Mouse (Mus musculus) heart, postnatal 36 days (tissue): Measurements from ENCODE around the gene Tnrc18. TPM values are rescaled to one million over a fixed set of nuclear protein-coding genes. Genes with fewer than 3 reads are reported as not detected.

ENCODE experiments used
- DNase-seq, 2 experiments: peaks; one replicate each; pipeline ENCODE4 v3.0.0; 2021 to 2022
- intact Hi-C: fragments of 180-260 bp; cut with DNase I; formaldehyde crosslinking; loops from one replicate; pipeline ENCODE4 v1.15.1; 2025
- total RNA-seq, 2 experiments: library from RNA; stranded (reverse); gene quantifications; 2 replicates each; pipeline ENCODE4 v1.2.3; 2021

Gene Tnrc18
- total RNA-seq, 2 experiments from 2014 or later, result 55.4 to 62.3 TPM

DNA sequence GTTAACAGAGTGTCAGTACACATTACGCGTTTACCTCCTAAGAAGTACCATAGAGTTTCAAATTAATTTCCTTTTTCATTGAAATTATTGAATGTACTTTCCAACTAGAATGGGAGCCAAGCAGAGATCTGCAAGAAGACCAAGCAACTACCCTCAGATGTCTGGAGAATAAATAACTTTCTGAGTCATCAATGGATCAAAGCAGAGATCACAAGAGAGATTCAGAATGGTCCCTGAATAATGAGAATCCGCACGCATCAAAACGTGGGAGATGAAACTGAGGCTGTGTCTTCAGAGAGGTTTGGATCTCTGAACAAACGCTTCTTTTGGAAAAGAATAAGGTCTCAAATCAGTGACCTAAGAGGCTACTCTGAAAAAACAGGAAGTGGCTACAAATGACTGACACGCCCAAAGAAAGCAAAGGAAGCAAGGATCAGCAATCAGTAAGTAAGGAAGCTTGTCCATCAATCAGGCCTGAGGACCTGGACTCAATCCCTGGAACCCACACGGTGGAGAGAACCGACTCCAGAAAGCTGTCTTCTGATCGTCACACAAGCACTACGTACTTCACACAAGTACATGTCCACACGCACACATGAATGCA lies 70.3 kb downstream of the Tnrc18 start:
- intact Hi-C loops, result no loop called here
- DNase-seq, result no peak

DNA sequence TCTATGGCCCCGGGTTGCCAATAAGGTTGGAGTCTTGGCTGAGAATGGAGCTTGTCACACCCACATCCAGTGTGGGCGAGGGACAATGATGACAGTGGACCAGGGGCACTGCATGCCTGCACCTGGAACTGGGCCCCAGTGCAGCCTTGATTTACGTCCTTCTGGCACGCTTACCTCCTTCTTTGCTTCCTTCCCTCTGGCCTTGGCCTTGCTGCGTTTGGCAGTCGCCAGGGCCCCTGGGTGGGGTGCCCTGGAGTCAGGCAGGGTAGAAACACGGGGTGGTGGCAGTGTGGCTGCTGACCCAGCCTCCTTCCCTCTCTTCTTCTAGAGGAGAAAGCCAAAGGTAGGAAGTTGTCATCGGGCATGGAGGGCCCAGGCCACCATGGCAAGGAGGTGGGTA lies 77.5 kb downstream of the Tnrc18 start:
- no peak for DNase-seq
- intact Hi-C loops, result no loop called here

GRCm38 (mm10) chr5:142731916-142732315 lies 85.5 kb downstream of the Tnrc18 start:
- intact Hi-C loops, result no loop called here

GRCm38 (mm10) chr5:142730295-142730694 lies 87.2 kb downstream of the Tnrc18 start:
- no peak for DNase-seq
- intact Hi-C loops, result no loop called here

More at GRCm38 (mm10) chr5:142731916-142732315, 85.5 kb downstream of the Tnrc18 start:
- no peak for DNase-seq

DNA sequence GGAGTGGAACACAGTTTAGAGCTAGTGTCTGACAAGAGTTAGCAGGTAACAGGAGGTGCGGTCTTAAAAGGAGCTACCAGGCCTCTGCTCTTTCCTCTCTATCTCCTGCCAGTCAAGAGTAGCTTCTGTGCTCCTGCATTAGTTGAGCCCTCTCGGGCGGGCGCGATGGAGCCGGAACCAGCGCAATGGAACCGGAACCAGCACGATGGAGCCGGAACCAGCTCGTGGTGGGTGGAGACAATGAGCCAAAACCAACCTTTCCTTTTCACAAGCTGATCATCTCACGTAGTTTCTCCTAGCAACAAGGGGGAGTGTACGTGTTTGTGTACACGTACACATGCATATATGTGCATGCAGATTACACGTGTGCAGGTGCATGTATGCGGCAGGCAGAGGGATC lies 89.2 kb downstream of the Tnrc18 start:
- intact Hi-C loops, result no loop called here

DNA sequence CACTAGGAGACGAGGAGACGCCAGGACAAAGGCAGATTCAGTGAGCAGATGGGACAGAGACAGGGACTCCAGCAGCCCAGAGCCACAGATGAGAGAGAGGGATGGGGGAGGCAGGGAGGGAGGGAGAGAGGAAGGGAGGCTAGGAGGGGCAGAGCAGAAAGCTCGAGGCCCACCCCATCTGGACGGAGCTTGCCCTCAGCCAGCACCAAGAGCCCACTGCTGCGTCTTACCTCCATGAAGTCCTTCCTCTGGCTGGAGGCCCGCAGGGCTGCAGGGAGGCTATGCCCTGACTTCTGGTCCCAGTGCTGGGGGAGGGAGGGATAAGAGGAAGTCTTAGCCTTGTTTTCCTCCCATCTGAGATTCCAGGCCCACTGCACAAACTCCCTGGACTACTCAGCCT lies 90.7 kb downstream of the Tnrc18 start:
- intact Hi-C loops, result no loop called here
- DNase-seq, result no peak

More for the DNA sequence above, 89.2 kb downstream of the Tnrc18 start:
- no peak for DNase-seq

DNA sequence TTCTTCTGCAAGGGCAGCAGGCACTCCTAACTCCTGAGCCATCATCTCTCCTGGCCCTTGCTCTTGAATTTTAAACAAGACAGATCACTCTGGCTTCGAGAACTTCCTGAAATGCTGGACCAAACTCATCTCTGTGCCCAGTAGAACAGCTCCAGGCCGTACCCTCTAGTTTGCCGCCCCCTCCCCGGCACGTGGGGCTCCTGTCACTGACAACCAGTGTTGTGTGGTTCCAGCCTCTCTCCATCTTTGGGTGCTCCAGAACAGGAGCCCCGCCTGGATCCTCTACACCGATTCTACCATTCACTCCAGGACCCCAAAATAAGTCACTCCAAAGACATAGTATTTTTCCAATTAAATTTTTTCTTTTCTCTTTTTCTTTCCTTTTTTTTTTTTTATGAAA lies 93.2 kb downstream of the Tnrc18 start:
- no peak for DNase-seq
- intact Hi-C loops, result no loop called here

- peak; percentile 48 to 64 for DNase-seq
- intact Hi-C loops, result loop anchor here (1.0 kb wide), 1 partner anchor 119 kb away; no protein-coding TSS in a partner anchor
Measured at GRCm38 (mm10) chr5:142723520-142724133, 93.8 kb downstream of the Tnrc18 start.

DNA sequence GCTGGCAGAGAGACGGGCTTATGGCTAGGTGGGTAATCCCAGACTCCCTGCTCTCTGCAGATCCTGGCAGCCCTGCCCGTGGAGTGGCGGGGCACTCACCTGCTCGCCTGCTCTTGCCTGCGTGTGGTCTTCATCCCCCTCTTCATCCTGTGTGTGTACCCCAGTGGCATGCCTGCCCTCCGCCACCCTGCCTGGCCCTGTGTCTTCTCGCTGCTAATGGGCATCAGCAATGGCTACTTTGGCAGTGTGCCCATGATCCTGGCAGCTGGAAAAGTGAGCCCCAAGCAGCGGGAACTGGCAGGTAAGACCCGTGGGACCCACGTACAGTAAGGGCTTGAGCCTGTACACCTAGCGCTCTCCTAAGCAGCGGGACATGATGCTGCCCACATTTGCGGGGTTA lies 97.6 kb downstream of the Tnrc18 start:
- DNase-seq, result no peak
- intact Hi-C loops, result loop anchor here (2.0 kb wide), 1 partner anchor 217 kb away; no protein-coding TSS in a partner anchor

- DNase-seq, result no peak
- intact Hi-C loops, result loop anchor here (1.0 to 2.0 kb wide), 5 partner anchors 45 to 240 kb away; no protein-coding TSS in a partner anchor
Measured at GRCm38 (mm10) chr5:142718486-142718885, 99.0 kb downstream of the Tnrc18 start.

DNA sequence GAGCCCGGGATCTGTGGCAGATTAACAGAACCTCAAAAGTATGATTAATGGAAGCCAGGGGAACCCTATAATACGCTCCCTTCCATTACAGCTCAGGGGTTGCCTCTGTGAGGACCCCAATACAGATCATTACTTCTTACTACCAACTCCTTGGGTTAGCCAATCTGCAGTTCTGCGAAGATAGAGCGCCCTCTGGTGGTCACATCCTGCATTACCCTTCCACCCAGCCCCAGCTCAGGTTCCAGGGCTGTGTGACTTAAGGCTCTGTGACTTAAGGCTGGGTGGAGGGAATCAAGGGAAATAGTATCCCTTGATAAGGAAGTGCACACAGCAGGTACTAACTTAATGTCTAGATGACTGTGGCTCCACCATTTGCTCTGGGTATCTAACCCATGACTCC lies 99.4 kb downstream of the Tnrc18 start:
- peak; percentile 81 to 90 for DNase-seq

GRCm38 (mm10) chr5:142716056-142716455 lies 101.4 kb downstream of the Tnrc18 start:
- DNase-seq, result no peak
- intact Hi-C loops, result no loop called here

More for the DNA sequence above, 99.4 kb downstream of the Tnrc18 start:
- intact Hi-C loops, result loop anchor here (1.0 to 2.0 kb wide), 5 partner anchors 45 to 240 kb away; no protein-coding TSS in a partner anchor

- no peak for DNase-seq
- intact Hi-C loops, result no loop called here
Measured at GRCm38 (mm10) chr5:142715059-142715458, 102.4 kb downstream of the Tnrc18 start.

DNA sequence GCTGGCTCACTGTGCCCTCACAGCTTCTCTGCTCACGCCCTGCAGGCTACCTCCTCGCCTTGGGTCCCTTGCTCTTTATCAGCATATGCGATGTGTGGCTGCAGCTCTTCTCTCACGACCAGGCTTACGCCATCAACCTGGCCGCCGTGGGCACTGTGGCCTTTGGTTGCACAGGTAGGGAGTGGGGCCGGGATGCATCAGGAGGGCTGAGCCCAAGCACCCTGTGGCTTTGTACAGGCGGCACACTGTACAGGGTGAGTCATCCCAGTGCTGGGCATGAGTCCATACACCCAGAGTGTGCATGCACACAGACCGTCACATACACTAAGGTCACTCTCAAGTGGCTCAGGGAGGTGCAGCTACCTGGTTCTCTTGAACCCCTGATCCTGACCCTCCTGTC lies 103.5 kb downstream of the Tnrc18 start:
- intact Hi-C loops, result no loop called here
- DNase-seq, result no peak

DNA sequence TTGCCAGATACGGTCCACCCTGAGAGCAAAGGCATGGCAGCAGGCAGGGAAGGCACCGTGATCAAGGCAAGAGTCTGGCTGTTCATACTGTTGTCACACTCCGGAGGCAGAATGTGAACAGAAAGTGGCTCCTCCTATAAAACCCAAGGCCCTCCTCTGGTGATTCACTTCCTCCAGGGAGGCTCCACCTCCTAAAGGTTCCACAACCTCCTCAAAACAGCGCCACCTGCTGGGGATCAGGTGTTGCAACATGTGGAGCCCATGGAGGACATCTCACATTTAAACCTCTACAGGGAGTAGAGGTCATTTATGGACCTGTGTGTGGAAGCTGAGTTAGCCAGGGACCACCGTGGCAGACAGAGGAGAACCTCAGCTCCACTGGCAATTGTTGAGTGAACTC lies 105.1 kb downstream of the Tnrc18 start:
- DNase-seq, result no peak
- intact Hi-C loops, result no loop called here

DNA sequence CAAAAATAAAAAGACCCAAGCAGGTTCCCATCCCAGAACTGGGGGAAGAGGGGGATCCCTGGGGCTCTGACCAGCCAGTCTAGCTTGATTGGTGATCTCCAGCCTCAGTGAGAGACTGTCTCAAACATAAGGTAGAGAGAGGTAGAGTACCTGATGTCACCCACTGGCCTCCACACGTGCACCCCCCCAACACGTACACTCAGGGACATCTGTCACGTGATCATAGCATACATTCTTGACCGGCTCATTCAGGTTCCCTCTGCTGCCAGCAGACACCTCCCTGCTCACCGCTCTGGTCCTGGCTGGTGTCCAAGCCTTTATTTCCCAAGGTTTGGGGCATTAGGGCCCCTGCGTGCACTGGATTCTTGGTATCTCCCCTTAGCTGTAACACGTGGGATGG lies 108.0 kb downstream of the Tnrc18 start:
- intact Hi-C loops, result no loop called here

DNA sequence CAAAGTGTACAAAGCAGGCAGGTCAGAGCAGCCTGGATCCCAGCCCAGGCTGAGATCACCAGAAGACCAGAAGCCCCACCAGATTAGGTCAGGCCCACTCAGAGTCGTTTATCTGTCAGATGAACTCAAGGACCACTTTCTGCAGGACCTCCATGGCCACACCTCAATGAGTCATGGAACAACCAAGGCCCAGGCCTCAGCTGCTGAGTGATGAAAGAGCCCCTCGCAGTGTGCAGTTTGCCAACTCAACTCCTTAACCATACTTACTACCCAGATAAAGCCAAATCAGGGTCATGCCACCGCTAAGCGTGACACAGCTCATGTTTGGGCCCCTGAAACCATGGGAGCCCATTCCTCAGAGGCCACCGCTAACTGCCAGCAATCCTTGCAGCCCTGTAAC lies 109.8 kb downstream of the Tnrc18 start:
- no peak for DNase-seq
- intact Hi-C loops, result no loop called here

More for the DNA sequence above, 108.0 kb downstream of the Tnrc18 start:
- no peak for DNase-seq

DNA sequence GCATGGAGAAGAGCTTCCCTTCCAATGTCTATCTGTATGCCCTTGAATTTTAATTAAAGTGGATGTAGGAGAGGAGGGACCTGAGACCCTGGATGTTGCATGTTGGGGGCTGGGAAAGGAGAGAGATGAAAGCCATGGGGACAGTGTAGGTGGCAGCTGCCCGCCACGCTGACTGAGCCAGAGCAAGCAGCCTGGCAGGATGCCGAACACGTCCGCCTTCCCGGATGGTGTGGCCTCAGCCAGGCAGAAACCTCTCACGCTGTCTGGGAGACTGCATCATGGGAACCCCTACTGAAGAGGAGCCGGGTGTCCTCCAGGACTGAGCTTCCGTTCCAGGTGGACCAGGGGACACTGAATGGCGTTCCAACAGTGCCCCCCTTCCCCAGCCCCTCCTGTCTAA lies 113.9 kb downstream of the Tnrc18 start:
- intact Hi-C loops, result no loop called here
- no peak for DNase-seq

- intact Hi-C loops, result no loop called here
Measured at GRCm38 (mm10) chr5:142702511-142703138, 114.8 kb downstream of the Tnrc18 start.

DNA sequence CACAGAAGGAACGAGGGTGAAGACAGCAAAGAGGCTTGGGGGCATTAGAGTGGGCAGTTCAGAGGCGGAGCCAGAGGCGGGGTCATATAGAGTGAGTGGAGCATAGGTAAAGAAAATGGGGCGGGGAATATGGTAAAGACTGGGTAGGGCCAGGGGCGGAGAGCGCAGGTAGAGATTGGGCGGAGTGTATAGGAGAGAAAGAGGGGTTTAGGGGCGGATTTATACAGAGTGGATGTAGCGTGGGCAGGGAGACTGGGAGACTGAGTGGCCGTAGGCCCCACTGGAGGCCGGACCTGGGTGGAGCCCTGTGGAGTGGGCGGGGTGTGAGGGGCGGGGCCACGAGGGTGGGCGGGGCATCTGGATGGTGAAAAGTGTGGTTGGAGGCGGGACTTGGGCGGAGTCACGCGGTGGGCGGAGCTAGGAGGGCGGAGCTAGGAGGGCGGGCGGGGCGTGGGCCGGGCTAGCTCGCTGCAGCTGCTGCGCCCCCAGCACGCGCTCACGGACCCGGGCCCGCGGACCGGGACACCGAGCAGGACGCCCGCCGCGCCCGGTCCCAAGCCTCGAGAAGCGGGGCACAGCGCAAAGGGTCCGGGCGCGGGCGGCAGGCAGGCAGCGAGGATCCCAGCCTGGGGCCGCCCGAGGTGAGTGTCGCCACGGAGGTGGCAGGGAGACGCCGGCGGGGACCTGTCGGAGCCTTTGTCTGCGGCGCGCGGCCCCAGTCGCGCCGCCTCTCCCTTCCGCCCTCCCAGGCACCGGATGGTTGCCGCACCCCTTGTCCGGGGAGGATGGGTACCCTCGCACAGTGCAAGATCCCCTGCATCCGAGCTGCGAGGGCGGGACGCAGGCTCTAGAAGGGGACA lies 115.6 kb downstream of the Tnrc18 start:
- intact Hi-C loops, result no loop called here
- DNase-seq, result peak in 1 of 2 experiments; percentile 13

More at GRCm38 (mm10) chr5:142702511-142703138, 114.8 kb downstream of the Tnrc18 start:
- no peak for DNase-seq
